Mouse (Mus musculus) inflammation-experienced regulatory T-cells, adult 6 months (primary cell): ENCODE data around the gene Psenen. TPM values are rescaled to one million over a fixed set of nuclear protein-coding genes. Genes with fewer than 3 reads are reported as not detected.

Source experiments
- ATAC-seq: one replicate; pipeline ENCODE4 v1.8.0; 2017
- polyA plus RNA-seq, 3 experiments: library from polyadenylated mRNA; unstranded; fragments of 100-300 nt; shearing (Covaris generic); gene quantifications; one replicate each; pipeline ENCODE4 v1.2.1; 2017

Gene Psenen
- polyA plus RNA-seq, 3 experiments from 2014 or later, result 271 to 363 (median 299) TPM

GRCm38 (mm10) chr7:30588676-30589434, 25.4 kb upstream of the Psenen start, which contains the start of gene Kmt2b:
Gene Kmt2b, minus strand, starts transcription at chr7:30588726.
- peak; percentile 83 for ATAC-seq

GRCm38 (mm10) chr7:30587842-30588667, 24.6 kb upstream of the Psenen start:
- peak; percentile 20 for ATAC-seq

- no peak for ATAC-seq
These were observed 23.1 kb upstream of the Psenen start for GRCm38 (mm10) chr7:30586455-30587020.

GRCm38 (mm10) chr7:30585170-30585569, 21.7 kb upstream of the Psenen start:
- no peak for ATAC-seq

- no peak for ATAC-seq
These were observed 20.9 kb upstream of the Psenen start for GRCm38 (mm10) chr7:30584339-30584738.

GRCm38 (mm10) chr7:30581547-30581946, 18.1 kb upstream of the Psenen start:
- no peak for ATAC-seq

GRCm38 (mm10) chr7:30579950-30580349, 16.5 kb upstream of the Psenen start:
- no peak for ATAC-seq

- ATAC-seq, result no peak
These were observed 9.5 kb upstream of the Psenen start for GRCm38 (mm10) chr7:30572969-30573368.

GRCm38 (mm10) chr7:30572389-30572788, 9.0 kb upstream of the Psenen start:
- ATAC-seq, result no peak

GRCm38 (mm10) chr7:30567555-30567954, 4.1 kb upstream of the Psenen start:
- no peak for ATAC-seq

GRCm38 (mm10) chr7:30566033-30566432, 2.6 kb upstream of the Psenen start:
- no peak for ATAC-seq

- peak; percentile 54 for ATAC-seq
These were observed 1.6 kb upstream of the Psenen start, which contains the start of gene Igflr1 for GRCm38 (mm10) chr7:30564970-30565571. Gene Igflr1, plus strand, starts transcription at chr7:30565427.

GRCm38 (mm10) chr7:30563906-30564280, 466 bp upstream of the Psenen start:
- ATAC-seq, result peak; percentile 48

GRCm38 (mm10) chr7:30562526-30563116, 806 bp downstream of the Psenen start:
- no peak for ATAC-seq

GRCm38 (mm10) chr7:30560296-30560695, 3.1 kb downstream of the Psenen start:
- ATAC-seq, result no peak

- ATAC-seq, result peak; percentile 71
These were observed 3.9 kb downstream of the Psenen start, which contains the start of gene Lin37 for GRCm38 (mm10) chr7:30559443-30559954. Gene Lin37, minus strand, starts transcription at chr7:30559838.

GRCm38 (mm10) chr7:30558656-30559442, 4.6 kb downstream of the Psenen start:
- ATAC-seq, result no peak

- no peak for ATAC-seq
These were observed 5.4 kb downstream of the Psenen start for GRCm38 (mm10) chr7:30557901-30558514.

GRCm38 (mm10) chr7:30556894-30557536, 6.4 kb downstream of the Psenen start:
- no peak for ATAC-seq
